Mouse (Mus musculus): ENCODE results near the gene Klhl35.

Gene Klhl35

GRCm38 (mm10) chr7:99450703-99451102, 15.1 kb upstream of the Klhl35 start:
- intact Hi-C loops (cut with DNase I) = loop anchor here (1.0 to 2.0 kb wide), 2 partner anchors 74 to 118 kb away; no protein-coding TSS in a partner anchor

GRCm38 (mm10) chr7:99452859-99453258, 12.9 kb upstream of the Klhl35 start:
- intact Hi-C loops (cut with DNase I) = no loop called here

GRCm38 (mm10) chr7:99454044-99454443, 11.8 kb upstream of the Klhl35 start:
- intact Hi-C loops (cut with DNase I) = no loop called here

GRCm38 (mm10) chr7:99458849-99459248, 7.0 kb upstream of the Klhl35 start:
- intact Hi-C loops (cut with DNase I) = no loop called here

- intact Hi-C loops (cut with DNase I) = no loop called here
These were observed 5.7 kb upstream of the Klhl35 start for GRCm38 (mm10) chr7:99459888-99460652.

GRCm38 (mm10) chr7:99463120-99463519, 2.7 kb upstream of the Klhl35 start:
- intact Hi-C loops (cut with DNase I) = no loop called here

- intact Hi-C loops (cut with DNase I) = no loop called here
These were observed 2.1 kb downstream of the Klhl35 start for GRCm38 (mm10) chr7:99467916-99468282.

GRCm38 (mm10) chr7:99468283-99469132, 2.7 kb downstream of the Klhl35 start:
- intact Hi-C loops (cut with DNase I) = no loop called here

- intact Hi-C loops (cut with DNase I) = no loop called here
These were observed 4.0 kb downstream of the Klhl35 start for GRCm38 (mm10) chr7:99469680-99470405.

GRCm38 (mm10) chr7:99471578-99471977, 5.8 kb downstream of the Klhl35 start:
- intact Hi-C loops (cut with DNase I) = no loop called here

GRCm38 (mm10) chr7:99473638-99474407, 8.0 kb downstream of the Klhl35 start:
- intact Hi-C loops (cut with DNase I) = no loop called here

GRCm38 (mm10) chr7:99474836-99475561, 9.2 kb downstream of the Klhl35 start:
- intact Hi-C loops (cut with DNase I) = no loop called here

GRCm38 (mm10) chr7:99475562-99475911, 9.7 kb downstream of the Klhl35 start:
- intact Hi-C loops (cut with DNase I) = no loop called here

GRCm38 (mm10) chr7:99476558-99477114, 10.8 kb downstream of the Klhl35 start:
- intact Hi-C loops (cut with DNase I) = no loop called here

- intact Hi-C loops (cut with DNase I) = no loop called here
These were observed 11.4 kb downstream of the Klhl35 start for GRCm38 (mm10) chr7:99477235-99477634.

GRCm38 (mm10) chr7:99482637-99483036, 16.8 kb downstream of the Klhl35 start:
- intact Hi-C loops (cut with DNase I) = no loop called here

- intact Hi-C loops (cut with DNase I) = no loop called here
These were observed 17.6 kb downstream of the Klhl35 start, which contains the start of gene Rps3 for GRCm38 (mm10) chr7:99483271-99483923. Gene Rps3 (minus strand): TSS chr7:99483738.

- intact Hi-C loops (cut with DNase I) = no loop called here
These were observed 18.1 kb downstream of the Klhl35 start for GRCm38 (mm10) chr7:99483924-99484319.

GRCm38 (mm10) chr7:99484679-99485078, 18.9 kb downstream of the Klhl35 start:
- intact Hi-C loops (cut with DNase I) = no loop called here

Measured in adrenal gland (tissue).